7 mouse cellular contexts compared by ENCODE assay signal in genomic region chr5:91517480-91518301, GRCm38 (mm10). TPM values are rescaled to one million over a fixed set of nuclear protein-coding genes. Genes with fewer than 3 reads are reported as not detected.
A peak's percentile ranks its signal among the peaks of the same experiment; 100 is the strongest.
DNase-seq lines count a peak whose midpoint lies in the region; ATAC-seq and TF ChIP-seq lines count a peak whose summit lies in the region.

TSS of gene Parm1 (plus strand) at chr5:91517615.

- peak; percentile 99 for ATAC-seq in midbrain, embryonic 13.5 days

- TF ChIP-seq POLR2A in spleen, adult 2 months (IDR thresholded peaks at IDR 0.05; ENCODE audit: low read depth, low read length) = no peak

- WGBS in embryonic facial prominence, embryonic 10.5 days = under 1% methylated on average over 48 of the region's 48 CpGs
- WGBS in limb, embryonic 10.5 days = under 1% methylated on average over 42 of the region's 48 CpGs
- WGBS in midbrain, embryonic 13.5 days = under 1% methylated on average over 48 of the region's 48 CpGs
- WGBS in spleen, adult 2 months = 1% methylated on average over 48 of the region's 48 CpGs

- H3K4me1 ChIP-seq in embryonic facial prominence, embryonic 10.5 days = peaks cover 43% of the 10 kb centered on the region
- H3K4me1 ChIP-seq in limb, embryonic 10.5 days = peaks cover 30% of the 10 kb centered on the region
- H3K4me1 ChIP-seq in midbrain, embryonic 13.5 days (replicated peaks) = peaks cover 20% of the 10 kb centered on the region
- H3K4me1 ChIP-seq in spleen, adult 2 months (ENCODE audit: control insufficient read depth, insufficient read depth, insufficient read length) = peaks cover 5% of the 10 kb centered on the region

- H3K9ac ChIP-seq in midbrain, embryonic 13.5 days (replicated peaks) = peak within 1 kb of the TSS; percentile 69

- TF ChIP-seq CTCF in spleen, adult 2 months (IDR thresholded peaks at IDR 0.05; ENCODE audit: extremely low read depth, insufficient read depth, insufficient read length, insufficient replicate concordance) = 0 out of 2 replicates have a peak, but pooled peaks have one; percentile 15

- peak within 1 kb of the TSS; percentile 95 for H3K4me2 ChIP-seq in midbrain, embryonic 13.5 days (replicated peaks)

- H3K27me3 ChIP-seq in embryonic facial prominence, embryonic 10.5 days (replicated peaks; ENCODE audit: low read depth, poor library complexity, severe bottlenecking) = peaks cover 23% of the 10 kb centered on the region
- peaks cover 27% of the 10 kb centered on the region for H3K27me3 ChIP-seq in limb, embryonic 10.5 days (ENCODE audit: low read depth, poor library complexity, severe bottlenecking)
- H3K27me3 ChIP-seq in midbrain, embryonic 13.5 days = peaks cover 15% of the 10 kb centered on the region
- peaks cover 8% of the 10 kb centered on the region; the same call in 1 of the 2 replicates for H3K27me3 ChIP-seq in spleen, adult 2 months (ENCODE audit: control insufficient read depth, insufficient read depth, low read length)

- H3K36me3 ChIP-seq in embryonic facial prominence, embryonic 10.5 days (replicated peaks) = no peaks in the 10 kb centered on the region
- no peaks in the 10 kb centered on the region for H3K36me3 ChIP-seq in limb, embryonic 10.5 days
- no peaks in the 10 kb centered on the region for H3K36me3 ChIP-seq in midbrain, embryonic 13.5 days
- H3K36me3 ChIP-seq in spleen, adult 2 months (ENCODE audit: control insufficient read depth, insufficient read depth, low read length) = no peaks in the 10 kb centered on the region

- H3K9me3 ChIP-seq in embryonic facial prominence, embryonic 10.5 days = no peaks in the 10 kb centered on the region
- no peaks in the 10 kb centered on the region for H3K9me3 ChIP-seq in limb, embryonic 10.5 days (replicated peaks)
- no peaks in the 10 kb centered on the region for H3K9me3 ChIP-seq in midbrain, embryonic 13.5 days

- H3K4me3 ChIP-seq in embryonic facial prominence, embryonic 10.5 days = peak within 1 kb of the TSS; percentile 68
- H3K4me3 ChIP-seq in limb, embryonic 10.5 days = peak within 1 kb of the TSS; percentile 64
- peak within 1 kb of the TSS; percentile 54 for H3K4me3 ChIP-seq in midbrain, embryonic 13.5 days (replicated peaks)
- peak within 1 kb of the TSS; percentile 35; the same call in 1 of the 2 replicates for H3K4me3 ChIP-seq in spleen, adult 2 months (ENCODE audit: extremely low read depth, insufficient read depth, insufficient read length)

- peak; percentile 93 to 95 for DNase-seq in adrenal gland, postnatal 36 days
- peak; percentile 95 for DNase-seq in embryonic facial prominence, embryonic 10.5 days (ENCODE audit: low spot score)
- peak; percentile 98 for DNase-seq in heart, adult 11 months
- DNase-seq in kidney, adult 18-20 months = peak; percentile 77
- peak; percentile 91 for DNase-seq in limb, embryonic 10.5 days (ENCODE audit: low spot score)
- DNase-seq in spleen, adult 2 months (ENCODE audit: low read depth in 1 of 2, low spot score in 2 of 2) = peak in 1 of 2 experiments; percentile 28

- H3K27ac ChIP-seq in embryonic facial prominence, embryonic 10.5 days (replicated peaks) = peak within 1 kb of the TSS; percentile 68
- peak within 1 kb of the TSS; percentile 57 for H3K27ac ChIP-seq in limb, embryonic 10.5 days
- no peak within 1 kb of the TSS for H3K27ac ChIP-seq in midbrain, embryonic 13.5 days
- no peak within 1 kb of the TSS for H3K27ac ChIP-seq in spleen, adult 2 months (ENCODE audit: insufficient read depth, low read length)

RNA-seq across cellular contexts. Expression of gene Parm1, which starts in this region (rescaled TPM):
- total RNA-seq in adrenal gland, postnatal 36 days (2021) = 100 to 1,000 TPM; 113 to 127 TPM
- 17.3 and 17.8 TPM in 2 replicates for polyA plus RNA-seq in embryonic facial prominence, embryonic 10.5 days (2016; fragmentation: Nextera tagmentation; extraction: Ambion mirVana)
- polyA plus RNA-seq in limb, embryonic 10.5 days (2016; fragmentation: Nextera tagmentation; extraction: Ambion mirVana) = 3.6 and 4.8 TPM in 2 replicates
- polyA plus RNA-seq in midbrain, embryonic 13.5 days (2015; fragmentation: Nextera tagmentation; extraction: Ambion mirVana) = 4.7 and 5.2 TPM in 2 replicates
- 5.0 and 5.1 TPM in 2 replicates for polyA plus RNA-seq in spleen, adult 2 months (2012; rRNA removed)

Comparison
In these comparisons a context has a peak if more than half of its experiments do, and no peak if none do; other contexts are left out.
1. H3K27ac ChIP-seq: peak in embryonic facial prominence, embryonic 10.5 days (single experiment) and limb, embryonic 10.5 days (single experiment); none in midbrain, embryonic 13.5 days (single experiment) and spleen, adult 2 months (single experiment).
2. Peak in every context shown above with its lines, with median percentiles within 50 percentile points of each other: H3K4me3 ChIP-seq.